Mouse (Mus musculus) midbrain, embryonic 11.5 days (tissue): Measurements from ENCODE around the gene Inpp1. TPM values are rescaled to one million over a fixed set of nuclear protein-coding genes. Genes with fewer than 3 reads are reported as not detected.

Experiments used
- polyA plus RNA-seq: library from polyadenylated mRNA; unstranded; fragments of >200 nt; fragmentation: Nextera tagmentation; extraction: Ambion mirVana; gene quantifications from 2 replicates; pipeline ENCODE4 v1.2.1, GENCODE M21; 2014

Gene Inpp1
- polyA plus RNA-seq, 1 experiment from 2014 or later = 9.8 TPM

Other genes starting within 250 kb of the Inpp1 start
- 9.2 and 12.6 TPM in 2 replicates for gene Nemp2, start 187.0 kb downstream of the Inpp1 start, polyA plus RNA-seq
- 3.1 and 3.4 TPM in 2 replicates for gene Mfsd6, start 90.2 kb downstream of the Inpp1 start, polyA plus RNA-seq
- gene Hibch, start 27.2 kb upstream of the Inpp1 start, polyA plus RNA-seq = 29.2 and 34.3 TPM in 2 replicates
- gene 1700019D03Rik, start 202.5 kb upstream of the Inpp1 start, polyA plus RNA-seq = 2.5 and 3.3 TPM in 2 replicates
- 0.15 TPM in 1 of 2 replicates, not detected in the other for gene Mstn, start 244.0 kb upstream of the Inpp1 start, polyA plus RNA-seq